Mouse (Mus musculus): Measurements from ENCODE around the gene Eif2ak3.

- no peak for TF ChIP-seq CTCF (IDR thresholded peaks at IDR 0.05; ENCODE audit: low read depth)
- TF ChIP-seq EP300 (IDR thresholded peaks at IDR 0.05; ENCODE audit: low read depth): no peak
These were observed 27.8 kb downstream of the Eif2ak3 start for GRCm38 (mm10) chr6:70872128-70872527.
